Mouse (Mus musculus): ENCODE results near the gene Gna15.

Gene Gna15

DNA sequence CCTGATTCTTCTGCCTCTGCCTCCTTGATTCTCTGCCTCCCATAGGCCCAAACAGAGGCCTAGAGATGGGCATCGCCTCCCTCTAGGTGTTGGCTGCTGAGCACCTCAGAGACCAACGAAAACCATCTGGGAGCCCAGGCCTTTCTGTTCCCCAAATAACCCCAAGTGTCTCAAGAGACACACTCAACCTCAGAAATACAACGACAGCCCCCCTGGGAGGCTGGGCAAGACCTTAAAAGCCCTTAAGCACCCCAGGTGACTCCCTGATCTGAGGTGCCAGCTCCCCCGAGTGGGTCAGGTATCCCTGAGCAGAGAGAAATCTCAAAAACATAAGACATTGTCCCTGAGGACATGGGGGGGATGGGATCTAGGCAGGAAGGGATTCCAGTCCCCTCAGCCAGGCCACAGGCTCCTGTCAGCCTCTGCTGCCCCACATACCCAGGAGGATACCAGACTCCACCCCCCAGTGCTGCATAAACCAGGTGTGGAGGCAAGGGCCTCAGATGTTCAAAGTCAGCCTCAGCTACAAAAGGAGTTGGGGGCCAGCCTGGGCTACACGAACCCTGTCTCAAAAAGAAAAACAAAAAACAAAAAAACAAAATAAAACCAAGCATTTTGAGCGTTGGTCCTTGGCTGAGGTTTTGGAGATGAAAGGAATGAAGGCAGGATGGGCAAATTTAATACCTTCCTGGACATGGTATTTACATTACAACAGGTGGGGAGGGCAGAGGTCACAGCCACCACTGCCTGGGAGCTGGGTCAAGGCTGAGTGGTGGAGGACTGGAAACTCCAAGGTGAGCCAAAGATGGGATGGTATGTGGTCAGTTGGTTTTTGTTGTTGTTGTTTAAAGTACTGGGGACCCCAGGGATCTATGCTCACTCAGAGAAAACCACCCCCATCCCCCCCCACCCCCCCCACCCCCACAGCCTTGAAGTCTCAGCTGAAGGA is 30.1 kb upstream of the Gna15 start:
- DNase-seq, result no peak

DNA sequence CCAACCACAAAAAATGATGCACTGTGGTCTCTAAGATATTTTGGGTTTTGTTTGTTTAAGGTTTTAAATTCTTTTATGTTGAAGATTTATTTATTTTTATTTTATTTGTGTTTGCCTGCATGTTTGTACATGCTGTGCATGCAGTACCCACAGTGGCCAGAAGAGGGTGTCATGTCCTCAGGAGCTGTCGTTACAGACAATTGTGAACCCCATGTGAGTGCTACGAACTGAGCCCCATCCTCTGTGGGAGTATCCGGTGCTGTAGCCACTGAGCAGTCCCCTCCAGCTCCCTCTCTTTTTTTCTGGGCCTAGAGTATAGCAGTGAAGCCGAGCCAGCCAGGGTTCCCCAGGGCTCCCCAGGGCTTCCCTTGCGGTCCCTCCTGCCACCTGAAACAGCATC is 29.2 kb upstream of the Gna15 start:
- peak in 1 of 2 experiments; percentile 80 for DNase-seq

DNA sequence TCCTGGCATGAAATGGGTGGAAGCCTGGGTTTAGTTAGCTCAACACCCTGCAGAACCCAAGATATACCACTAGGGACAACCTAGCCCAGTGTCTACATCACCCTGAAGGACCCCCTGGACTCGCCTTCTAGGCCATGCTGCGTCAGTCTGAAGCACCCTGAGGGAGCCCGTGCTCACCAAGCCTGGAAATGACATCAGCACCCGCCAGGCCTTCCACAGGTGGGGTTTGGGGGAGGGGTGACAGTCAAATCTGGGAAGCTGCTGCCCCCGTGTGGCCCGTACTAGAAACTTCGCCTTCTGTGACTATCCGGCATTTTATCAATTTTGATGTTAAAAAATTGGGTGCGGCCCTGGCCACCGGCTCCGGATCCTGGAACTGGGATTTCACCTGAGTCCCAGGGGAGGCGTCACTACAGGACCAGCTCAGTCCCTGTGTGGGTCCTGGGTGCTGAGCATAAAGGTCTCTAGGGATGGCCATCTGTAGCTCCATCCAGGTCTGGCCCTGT is 27.6 kb upstream of the Gna15 start:
- peak; percentile 86 to 93 for DNase-seq

DNA sequence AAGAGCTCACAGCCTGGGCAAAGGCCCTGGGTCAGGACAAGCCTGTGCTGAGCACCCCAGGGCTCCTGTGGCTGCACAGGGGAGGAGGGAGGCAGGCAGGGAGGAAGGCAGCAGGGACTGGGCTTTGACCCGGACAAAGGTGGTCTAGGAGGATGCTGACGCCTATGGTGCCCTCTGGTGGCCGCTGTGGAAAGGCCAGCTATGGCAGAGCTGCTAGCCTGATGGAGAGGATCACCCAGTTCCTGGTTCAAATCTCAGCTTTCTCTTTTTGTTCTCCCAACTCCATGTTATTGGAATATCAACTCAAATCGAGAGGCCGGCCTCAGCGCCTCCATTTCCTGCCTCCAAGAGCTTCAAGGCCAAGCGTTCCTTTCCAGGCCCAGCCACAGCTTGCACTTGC is 26.2 kb upstream of the Gna15 start:
- DNase-seq, result peak; percentile 72 to 86

DNA sequence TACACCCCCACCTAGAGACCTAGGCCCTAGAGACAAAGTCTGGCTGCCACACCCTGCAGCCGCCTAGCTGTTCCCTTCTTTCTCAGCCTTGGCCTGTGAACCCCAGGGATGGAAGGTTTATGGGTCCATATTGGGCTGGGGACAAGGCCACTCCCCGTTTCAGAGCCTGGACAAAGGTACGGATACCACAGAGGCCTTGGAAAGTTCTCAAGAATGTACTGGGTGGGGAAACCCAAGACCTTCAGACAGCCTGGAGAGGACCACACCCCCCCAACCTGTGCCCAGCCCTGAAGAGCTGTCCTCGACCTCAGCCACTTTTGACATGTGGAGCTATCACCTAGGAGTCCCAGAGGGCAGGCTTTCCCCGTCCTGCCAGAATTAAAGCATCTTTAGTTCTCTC is 24.9 kb upstream of the Gna15 start:
- DNase-seq, result no peak

DNA sequence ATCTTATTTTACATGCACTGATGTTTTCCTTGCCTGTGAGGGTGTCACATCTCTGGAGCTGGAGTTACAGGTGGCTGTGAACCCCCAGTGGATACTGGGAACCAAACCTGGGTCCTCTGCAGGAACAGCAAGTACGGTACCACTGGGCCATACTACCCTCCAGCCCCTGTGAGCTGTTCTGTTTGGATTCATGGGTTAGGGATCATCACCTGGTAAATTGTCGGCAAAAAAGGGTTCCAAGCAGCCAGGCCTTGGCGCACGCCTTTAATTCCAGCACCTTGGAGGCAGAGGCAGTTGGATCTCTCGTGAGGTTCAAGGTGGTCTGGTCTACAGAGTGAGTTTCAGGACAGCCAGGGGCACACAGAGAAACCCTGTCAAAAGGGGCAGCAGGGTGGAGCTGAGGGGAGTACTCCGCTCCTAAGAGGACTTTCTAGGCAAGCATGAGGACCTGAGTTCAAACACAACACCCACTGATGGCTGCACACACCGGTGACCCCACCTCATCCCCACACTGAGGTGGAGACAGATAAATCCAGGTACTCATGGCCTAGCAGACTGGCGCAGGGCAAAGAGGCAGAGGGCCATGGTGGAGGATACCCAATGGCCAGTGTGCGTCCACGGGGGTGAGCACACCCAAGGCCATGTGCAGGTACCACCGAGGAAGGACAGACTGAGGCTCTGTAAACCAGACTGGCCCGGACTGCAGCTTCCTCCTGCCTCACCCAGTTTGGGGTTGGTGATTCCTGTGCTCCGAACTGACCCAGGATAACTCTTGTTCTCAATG is 23.0 kb upstream of the Gna15 start:
- DNase-seq, result no peak

DNA sequence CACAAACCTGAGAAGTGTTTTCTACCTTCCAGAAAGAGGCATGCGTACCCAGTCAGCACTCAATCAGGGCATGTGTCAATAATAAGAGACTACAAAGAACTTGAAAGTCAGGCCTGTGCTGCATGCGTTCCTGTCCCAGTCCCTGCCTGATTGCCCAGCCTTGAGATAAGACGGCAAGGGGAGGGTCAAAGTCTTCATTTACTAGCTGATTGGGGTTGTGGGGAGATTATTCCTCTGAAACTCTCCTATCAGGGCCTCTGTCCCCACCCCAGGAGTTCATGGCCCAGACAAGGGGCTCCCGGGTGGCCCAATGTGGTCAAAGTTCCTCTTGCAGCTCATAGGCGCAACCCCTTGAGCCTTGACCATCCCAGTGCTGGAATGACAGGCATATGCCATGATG is 22.3 kb upstream of the Gna15 start:
- no peak for DNase-seq

DNA sequence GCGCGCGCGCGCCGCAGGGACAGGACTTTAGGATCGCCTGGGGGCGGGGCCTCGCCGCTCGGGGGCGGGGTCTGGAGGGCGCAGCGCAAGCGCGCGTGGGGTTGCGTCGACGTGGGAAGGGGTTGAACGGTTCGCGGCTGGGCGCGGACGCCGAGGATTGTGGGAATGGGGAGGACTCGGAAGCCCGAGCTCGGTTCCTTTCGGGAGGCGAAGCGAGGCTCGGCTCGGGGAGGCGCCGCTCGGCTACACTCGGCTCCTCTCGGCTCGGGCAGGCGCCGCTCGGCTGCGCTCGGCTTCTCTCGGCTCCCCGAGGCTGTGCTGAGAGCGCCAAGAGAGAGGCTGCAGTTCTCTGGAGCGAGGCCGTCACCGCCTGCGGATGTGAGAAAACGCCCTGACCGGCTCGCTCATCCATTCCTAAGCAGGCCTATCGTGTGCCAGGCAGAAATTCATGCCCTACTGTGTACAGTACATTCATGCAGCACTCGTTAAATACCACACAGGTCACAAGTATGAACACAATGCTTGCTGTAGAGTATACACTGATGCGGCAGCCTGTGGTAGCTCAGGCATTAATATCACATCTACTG is 21.2 kb upstream of the Gna15 start, which contains the start of gene Gna11:
Gene Gna11, minus strand, starts transcription at position 30 of the 587 bp plus-strand sequence.
- peak; percentile 100 for DNase-seq

DNA sequence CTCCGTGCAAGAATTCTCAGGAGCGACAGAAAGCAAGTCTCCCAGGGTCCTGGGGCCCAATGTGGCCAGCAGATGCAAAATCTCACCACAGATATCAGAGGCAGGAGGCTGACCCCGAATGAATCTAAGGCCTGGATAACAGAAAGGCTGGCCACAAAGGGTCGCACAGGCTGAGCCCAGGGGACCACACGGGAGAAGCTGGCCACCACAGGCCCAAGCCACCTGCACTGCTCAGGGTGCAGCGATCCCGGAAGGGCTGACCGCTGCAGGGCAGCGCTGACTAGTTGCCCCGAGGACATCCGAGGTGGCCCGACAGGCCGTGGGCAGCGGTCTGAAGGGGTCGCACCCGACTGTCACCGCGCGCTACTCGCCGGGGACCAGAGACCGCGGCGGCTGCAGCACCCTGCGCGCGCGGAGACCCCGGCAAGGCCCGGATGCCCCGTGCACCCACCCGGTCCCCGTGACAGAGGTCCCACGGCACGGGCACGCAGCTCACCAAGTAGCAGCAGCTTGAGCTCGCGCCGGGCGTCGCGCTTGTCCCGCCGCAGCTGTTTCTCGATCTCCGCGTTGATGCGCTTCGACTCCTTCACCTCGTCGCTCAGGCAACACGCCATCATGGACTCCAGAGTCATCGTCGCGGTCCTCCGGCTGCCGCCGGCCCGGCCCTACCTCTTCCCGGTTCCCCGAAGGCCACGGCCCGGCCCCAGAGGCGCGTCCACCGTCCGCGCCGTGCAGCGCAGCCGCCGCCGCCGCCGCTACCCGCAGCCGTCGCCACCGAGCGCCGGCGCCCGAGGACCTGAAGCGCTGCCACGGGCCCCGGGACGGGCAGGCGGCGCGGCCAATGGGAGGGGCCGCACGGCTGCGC is 20.5 kb upstream of the Gna15 start:
- DNase-seq, result no peak

DNA sequence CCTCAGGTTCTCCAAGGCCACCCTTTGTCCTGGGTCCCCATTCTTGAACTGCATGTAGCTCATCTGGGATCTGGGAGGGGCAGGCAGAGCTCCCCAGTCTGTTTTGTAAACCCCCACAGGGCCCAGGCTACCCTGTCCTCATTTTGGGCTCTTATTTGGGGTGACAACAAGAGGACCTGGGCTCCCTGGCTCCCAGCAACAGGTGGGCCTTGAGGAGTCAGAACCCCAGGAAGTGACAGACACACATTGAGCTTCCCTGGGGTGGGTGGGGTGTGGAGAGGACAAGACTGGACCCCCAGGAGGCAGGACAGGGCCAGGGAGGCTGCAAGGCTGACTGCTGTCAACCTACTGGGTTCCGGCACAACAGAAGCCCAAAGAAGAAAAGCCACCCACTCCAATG is 19.6 kb upstream of the Gna15 start:
- peak in 1 of 2 experiments; percentile 49 for DNase-seq

DNA sequence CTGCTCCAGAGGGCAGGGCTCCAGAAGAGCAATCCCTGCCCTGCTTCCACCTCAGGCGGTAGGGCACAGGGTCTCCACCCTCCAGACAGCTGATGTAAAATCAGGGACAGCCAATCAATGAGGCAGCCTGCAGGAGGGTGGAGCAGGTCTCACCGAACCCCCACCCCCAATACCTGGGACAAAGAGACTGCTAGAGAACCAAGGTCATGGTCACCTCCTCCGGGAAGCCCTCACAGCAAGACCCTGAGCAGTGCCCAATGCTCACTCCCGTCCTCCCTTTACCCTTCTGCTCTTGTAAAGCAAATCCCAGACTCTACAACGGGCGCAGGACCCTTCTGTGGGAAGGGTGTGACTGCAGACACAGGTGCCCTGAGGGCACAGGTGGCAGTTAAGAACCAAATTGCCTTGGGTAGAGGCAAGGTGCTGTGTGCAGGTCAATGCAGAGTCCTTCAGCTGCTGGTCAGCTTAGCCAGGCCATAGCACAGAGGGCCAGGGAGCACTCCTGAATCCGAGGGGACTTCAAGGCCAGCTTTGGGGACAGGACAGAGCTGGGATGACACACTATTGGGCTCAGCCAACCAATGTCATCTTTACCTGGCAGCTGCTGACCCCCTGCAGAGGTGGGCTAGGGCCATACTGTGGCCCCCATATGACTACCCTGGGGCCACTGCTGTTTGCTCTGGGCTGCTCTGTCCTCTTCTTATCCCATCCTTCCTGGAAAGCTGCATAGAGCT is 18.9 kb upstream of the Gna15 start:
- no peak for DNase-seq

DNA sequence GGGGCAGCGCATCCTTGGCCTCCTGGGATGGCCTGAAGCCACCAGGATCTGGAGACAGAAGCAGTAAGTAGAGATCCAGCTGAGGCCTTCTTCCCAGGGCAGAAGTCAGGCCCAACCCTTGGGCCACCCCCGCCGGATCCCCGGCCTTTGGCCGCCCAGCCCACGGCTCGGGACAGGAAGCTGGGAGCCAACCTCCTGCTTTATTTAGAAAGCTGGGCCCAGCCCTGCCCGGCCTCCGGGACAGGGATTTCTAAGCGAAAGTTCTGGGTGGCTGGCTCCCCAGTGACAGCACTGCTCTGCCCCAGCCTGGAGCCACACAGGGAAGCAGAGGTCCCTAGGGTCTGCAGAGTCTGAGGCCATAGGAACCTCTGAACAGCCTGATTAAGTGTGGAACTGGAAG is 17.8 kb upstream of the Gna15 start:
- no peak for DNase-seq

DNA sequence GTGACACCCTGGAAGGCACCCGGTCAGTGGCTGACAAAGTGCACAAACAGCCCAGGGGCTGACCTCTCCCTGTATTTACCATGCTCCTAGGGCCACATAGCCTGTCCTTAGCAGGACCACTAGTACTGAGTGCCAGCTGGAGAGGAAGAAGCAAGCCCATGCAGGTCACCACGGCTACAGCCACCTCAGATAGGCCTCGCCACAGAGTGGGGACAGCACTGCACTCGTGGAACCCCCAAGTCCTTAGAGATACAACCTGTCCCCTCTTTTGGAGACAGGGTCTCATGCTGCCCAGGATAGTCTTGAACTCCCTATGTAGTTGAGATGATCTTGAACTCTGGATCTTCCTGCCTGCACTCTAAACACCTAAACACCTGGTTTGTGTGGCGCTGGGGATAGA is 17.3 kb upstream of the Gna15 start:
- DNase-seq, result no peak

DNA sequence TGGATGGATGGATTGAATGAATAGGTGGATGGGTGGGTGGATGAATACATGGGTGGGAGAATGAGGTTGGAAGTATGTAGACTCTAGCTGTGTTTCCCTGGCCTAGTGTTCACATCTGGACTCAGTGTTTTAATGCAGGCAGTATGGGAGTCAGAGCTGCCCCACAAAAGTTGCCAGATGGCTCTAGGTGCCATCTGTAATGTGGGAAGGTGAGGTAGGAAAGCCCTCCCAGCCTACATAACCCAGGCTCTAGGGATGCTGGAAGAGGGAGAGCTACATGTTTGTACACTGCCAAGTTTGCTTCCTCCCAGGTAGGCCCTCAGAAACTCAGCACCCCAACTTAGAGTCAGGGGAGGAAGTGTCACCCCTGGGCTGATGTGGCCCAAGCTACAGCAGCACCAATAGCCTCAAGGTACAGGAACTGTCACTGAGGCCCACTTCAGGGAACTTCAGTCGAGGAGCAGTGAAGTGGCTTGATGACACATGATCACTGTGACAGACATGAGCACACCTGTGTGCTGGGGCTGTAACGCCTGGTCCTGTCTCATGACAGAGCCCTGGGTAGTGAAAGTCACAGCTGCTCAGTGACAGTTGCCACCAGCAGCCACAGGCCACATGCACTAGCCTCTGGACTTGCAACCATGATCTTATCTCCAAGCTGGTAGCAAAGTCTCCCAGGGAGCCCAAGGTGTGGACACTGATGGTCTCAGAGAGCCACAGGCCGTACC is 14.5 kb upstream of the Gna15 start:
- no peak for DNase-seq

DNA sequence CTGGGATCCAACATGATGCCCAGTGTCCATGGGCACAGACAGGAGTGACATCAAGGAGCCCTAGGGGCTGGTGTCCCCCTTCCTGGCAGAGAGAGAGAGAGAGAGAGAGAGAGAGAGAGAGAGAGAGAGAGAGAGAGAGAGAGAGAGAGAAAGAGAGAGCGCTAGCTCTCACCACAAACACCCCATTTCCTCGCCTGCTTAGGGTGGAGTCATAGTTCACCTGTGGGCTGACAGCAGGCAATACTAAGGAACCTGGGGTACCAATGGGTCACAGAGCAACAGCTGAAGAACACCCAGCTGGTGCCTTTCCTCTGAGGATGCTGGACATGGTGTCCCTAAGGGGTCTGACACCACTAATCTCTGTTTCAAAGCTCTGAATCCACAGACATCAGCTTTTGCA is 13.4 kb upstream of the Gna15 start:
- DNase-seq, result no peak

DNA sequence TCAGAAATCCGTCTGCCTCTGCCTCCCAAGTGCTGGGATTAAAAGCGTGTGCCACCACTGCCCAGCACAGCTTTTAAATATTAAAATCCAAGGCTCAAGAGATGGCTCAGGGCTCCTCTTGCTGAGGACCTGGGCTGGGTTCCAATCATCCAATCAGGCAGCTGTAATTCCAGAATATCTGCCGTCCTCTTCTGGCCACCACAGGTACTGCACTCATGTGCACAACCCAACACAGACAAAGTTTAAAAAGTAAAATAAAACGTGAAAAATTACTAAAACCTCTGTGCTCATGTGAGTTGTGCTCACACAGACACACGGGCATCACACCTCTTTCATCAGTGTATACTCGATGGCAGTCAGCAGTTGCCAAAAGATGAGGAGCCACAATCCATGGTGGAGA is 12.7 kb upstream of the Gna15 start:
- DNase-seq, result peak; percentile 53 to 78

DNA sequence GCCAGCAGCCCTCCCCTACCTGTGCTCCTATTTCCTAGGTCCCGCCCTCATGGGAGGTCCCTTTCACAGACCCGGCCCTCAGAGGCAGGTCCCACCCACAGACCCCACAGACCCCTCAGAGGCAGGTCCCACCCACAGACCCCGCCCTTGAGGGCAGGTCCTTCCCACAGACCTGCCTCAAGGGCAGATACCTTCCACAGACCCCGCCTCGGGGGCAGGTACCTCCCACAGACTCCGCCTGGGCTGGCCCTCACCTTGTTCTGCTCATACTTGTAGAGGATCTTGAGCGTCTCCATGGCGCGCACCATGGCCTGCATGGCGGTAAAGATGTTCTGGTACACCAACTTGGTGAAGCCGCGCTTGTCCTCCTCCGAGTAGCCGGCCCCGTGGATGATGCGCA is 10.8 kb upstream of the Gna15 start:
- DNase-seq, result no peak

DNA sequence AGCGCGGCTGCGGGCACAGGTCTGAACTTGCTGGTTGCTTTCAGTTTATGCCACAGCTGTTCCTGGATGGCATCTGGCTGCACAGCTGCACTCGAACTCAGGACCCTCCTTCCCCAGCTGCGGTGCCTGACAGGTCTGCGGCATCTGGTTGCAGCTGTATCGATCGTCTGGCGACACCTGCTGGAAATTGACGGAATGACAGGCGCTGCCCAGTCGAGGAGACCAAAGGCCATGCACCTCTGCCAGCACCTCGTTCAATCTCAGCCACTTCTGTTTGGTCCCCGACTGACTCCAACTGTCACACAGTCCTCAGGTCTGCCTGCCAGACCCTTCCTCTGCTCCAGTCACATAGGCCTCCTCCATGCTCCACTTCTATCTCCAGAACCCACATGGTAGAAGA is 2.8 kb upstream of the Gna15 start:
- DNase-seq, result peak; percentile 73 to 83

DNA sequence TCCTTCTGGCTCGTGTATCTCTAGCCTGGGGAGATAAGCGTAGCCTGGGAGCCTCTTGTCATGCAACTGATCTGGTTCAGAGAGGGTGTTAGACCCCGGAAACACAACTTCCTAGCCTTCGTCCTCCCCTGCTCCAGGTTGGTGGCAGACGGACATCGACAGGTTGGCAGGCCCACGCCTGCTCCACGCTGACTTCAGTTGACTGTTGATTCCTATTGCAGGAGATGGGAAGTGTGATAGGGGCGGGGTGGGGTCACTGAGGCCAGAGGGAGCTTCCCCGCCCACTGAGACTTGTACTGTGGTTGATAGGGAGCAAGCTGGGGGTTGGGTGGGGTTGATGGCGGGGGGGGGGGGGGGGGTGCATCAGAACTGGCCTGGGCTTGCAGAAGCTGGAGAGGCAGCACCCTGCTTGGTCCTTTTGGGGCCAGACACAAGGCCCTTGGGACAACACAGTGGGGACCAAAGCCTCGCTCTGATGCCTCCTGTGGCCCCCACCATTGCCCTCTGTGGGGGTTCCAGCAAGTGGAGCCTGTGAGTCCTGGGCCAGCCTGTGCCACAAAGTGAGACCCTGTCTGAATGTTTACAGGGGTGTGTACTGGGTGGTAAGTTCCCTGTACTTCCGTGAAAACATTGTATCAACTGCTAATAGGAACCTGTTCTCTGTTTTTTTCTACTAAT is 1.1 kb upstream of the Gna15 start:
- no peak for DNase-seq

DNA sequence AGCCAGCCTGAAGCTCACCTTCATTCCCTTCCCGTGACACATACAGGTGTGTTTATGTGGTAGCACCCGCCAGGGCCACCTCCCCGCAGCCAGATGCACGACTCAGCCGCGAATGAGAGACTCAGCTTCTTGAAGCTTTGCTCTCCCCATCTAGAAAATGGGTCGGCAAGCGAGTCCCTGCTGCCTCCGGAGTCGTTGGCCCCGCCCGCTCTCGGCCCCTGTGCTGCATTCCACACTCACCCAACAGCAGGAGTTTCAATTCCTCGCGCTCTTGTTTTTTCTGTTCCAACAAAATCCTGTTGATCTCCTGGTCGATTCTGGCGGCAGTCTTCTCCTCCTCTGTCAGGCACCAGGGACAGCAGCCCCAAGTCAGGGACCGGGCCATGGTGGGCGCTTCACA is 455 bp downstream of the Gna15 start:
- DNase-seq, result no peak
